Mouse (Mus musculus) ES-Bruce4 (cell line): ENCODE measurements at regions not wholly inside any gene's neighbourhood (a gene's known extent, or its start where the extent isn't known, plus 50 kb on each side); places are given as distances from the start of the nearest gene placed in this dataset.

Source experiments
- CTCF ChIP-seq: IDR thresholded peaks from one replicate; pipeline ENCODE4 v1.8.1; 2011; ENCODE audit warnings: low read depth, low read length
- POLR2A ChIP-seq: IDR thresholded peaks from one replicate; pipeline ENCODE4 v1.8.1; 2011; ENCODE audit warnings: low read length; ENCODE audit not compliant: insufficient read depth

- TF ChIP-seq CTCF, result no peak
- TF ChIP-seq POLR2A, result no peak
Observed at GRCm38 (mm10) chr12:90915929-90916713, 177.9 kb upstream of the Dio2 start.
